In genomic region chr3:84305010-84305692, GRCm38 (mm10) we compare ENCODE assay signal across 8 mouse cellular contexts. TPM values are rescaled to one million over a fixed set of nuclear protein-coding genes. Genes with fewer than 3 reads are reported as not detected.
DNase-seq lines count a peak whose midpoint lies in the region; ATAC-seq and TF ChIP-seq lines count a peak whose summit lies in the region.

No protein-coding gene starts in this region.

- peak overlapping the region; percentile 92 for H3K4me2 ChIP-seq in heart, embryonic 12.5 days
- H3K4me2 ChIP-seq in heart, postnatal 0 days (ENCODE audit: low read depth, low read length) = peak overlapping the region; percentile 83
- peak overlapping the region; percentile 51 for H3K4me2 ChIP-seq in liver, embryonic 16.5 days (ENCODE audit: low read depth, low read length)
- H3K4me2 ChIP-seq in neural tube, embryonic 13.5 days = peak overlapping the region; percentile 78

- no peaks in the 10 kb centered on the region for H3K36me3 ChIP-seq in heart, embryonic 12.5 days
- no peaks in the 10 kb centered on the region for H3K36me3 ChIP-seq in heart, postnatal 0 days (replicated peaks; ENCODE audit: control insufficient read depth, insufficient read depth, low read length)
- H3K36me3 ChIP-seq in liver, embryonic 16.5 days (ENCODE audit: control insufficient read depth, insufficient read depth) = no peaks in the 10 kb centered on the region
- H3K36me3 ChIP-seq in neural tube, embryonic 13.5 days = no peaks in the 10 kb centered on the region

- no peak for ATAC-seq in heart, embryonic 12.5 days (ENCODE audit: insufficient number of reproducible peaks, low FRiP score)
- peak; percentile 83 for ATAC-seq in common myeloid progenitor, adult 5-6 weeks (replicated peaks; ENCODE audit: low read depth, poor library complexity, severe bottlenecking)
- ATAC-seq in heart, postnatal 0 days (ENCODE audit: insufficient read depth, low read depth) = no peak
- 0 out of 2 replicates have a peak, but pooled peaks have one; percentile 27 for ATAC-seq in liver, embryonic 16.5 days (ENCODE audit: low read depth)
- ATAC-seq in neural tube, embryonic 13.5 days (ENCODE audit: low read depth) = peak; percentile 94

- DNase-seq in heart, postnatal 10 days = no peak
- DNase-seq in heart, postnatal 0 days (ENCODE audit: low spot score) = no peak
- DNase-seq in layer of hippocampus, adult 2 months (ENCODE audit: low spot score in 2 of 2) = peak; percentile 63 to 83
- peak; percentile 74 to 77 for DNase-seq in thymus, postnatal 10 days (ENCODE audit: low spot score in 2 of 2)

- H3K27ac ChIP-seq in heart, embryonic 12.5 days (ENCODE audit: poor library complexity, severe bottlenecking) = no peak overlapping the region
- no peak overlapping the region for H3K27ac ChIP-seq in heart, postnatal 0 days (ENCODE audit: low read depth)
- peak overlapping the region; percentile 89 for H3K27ac ChIP-seq in layer of hippocampus, adult 2 months
- no peak overlapping the region for H3K27ac ChIP-seq in liver, embryonic 16.5 days (ENCODE audit: low read length)
- peak overlapping the region; percentile 90 for H3K27ac ChIP-seq in neural tube, embryonic 13.5 days (replicated peaks)

- intact Hi-C loops in heart, postnatal 10 days (cut with DNase I) = loop anchor here (10.0 kb wide), 1 partner anchor 390 kb away; no protein-coding TSS in a partner anchor

- peaks cover 56% of the 10 kb centered on the region for H3K27me3 ChIP-seq in heart, embryonic 12.5 days (replicated peaks)
- peaks cover 40% of the 10 kb centered on the region for H3K27me3 ChIP-seq in heart, postnatal 0 days (ENCODE audit: control insufficient read depth, insufficient read depth, low read length)
- H3K27me3 ChIP-seq in liver, embryonic 16.5 days (ENCODE audit: control insufficient read depth, insufficient read depth, low read depth, low read length) = peaks cover 32% of the 10 kb centered on the region
- no peaks in the 10 kb centered on the region for H3K27me3 ChIP-seq in neural tube, embryonic 13.5 days

- peak overlapping the region; percentile 32; the same call in 1 of the 2 replicates for H3K9ac ChIP-seq in heart, embryonic 12.5 days
- H3K9ac ChIP-seq in heart, postnatal 0 days (replicated peaks; ENCODE audit: low read depth, low read length) = no peak overlapping the region
- H3K9ac ChIP-seq in liver, embryonic 16.5 days (ENCODE audit: low read depth, low read length) = no peak overlapping the region
- H3K9ac ChIP-seq in neural tube, embryonic 13.5 days = peak overlapping the region; percentile 70

- WGBS in heart, embryonic 12.5 days = 1% methylated on average over 28 of the region's 28 CpGs
- WGBS in heart, postnatal 0 days = 4% methylated on average over 28 of the region's 28 CpGs
- WGBS in liver, embryonic 16.5 days (ENCODE audit: insufficient replicate concordance) = 2% methylated on average over 28 of the region's 28 CpGs
- under 1% methylated on average over 28 of the region's 28 CpGs for WGBS in neural tube, embryonic 13.5 days

- no peak for TF ChIP-seq CTCF in heart, postnatal 0 days (IDR thresholded peaks at IDR 0.05; ENCODE audit: low read depth)
- no peak for TF ChIP-seq CTCF in layer of hippocampus, adult 2 months (conservative IDR thresholded peaks at IDR 0.05)

- peak overlapping the region; percentile 52 for H3K4me3 ChIP-seq in heart, embryonic 12.5 days
- peak overlapping the region; percentile 49 for H3K4me3 ChIP-seq in heart, postnatal 0 days (ENCODE audit: low read depth, low read length)
- H3K4me3 ChIP-seq in layer of hippocampus, adult 2 months = peak overlapping the region; percentile 68
- peak overlapping the region; percentile 33 for H3K4me3 ChIP-seq in liver, embryonic 16.5 days (ENCODE audit: low read depth, low read length)
- peak overlapping the region; percentile 50 for H3K4me3 ChIP-seq in neural tube, embryonic 13.5 days

- H3K4me1 ChIP-seq in heart, embryonic 12.5 days (replicated peaks) = peaks cover 18% of the 10 kb centered on the region; the same call in 1 of the 2 replicates
- H3K4me1 ChIP-seq in heart, postnatal 0 days (ENCODE audit: control insufficient read depth, insufficient read depth) = peaks cover 13% of the 10 kb centered on the region
- H3K4me1 ChIP-seq in liver, embryonic 16.5 days (ENCODE audit: control insufficient read depth, low read depth, low read length) = peaks cover 2% of the 10 kb centered on the region; the same call in 1 of the 2 replicates
- H3K4me1 ChIP-seq in neural tube, embryonic 13.5 days (replicated peaks) = peaks cover 64% of the 10 kb centered on the region

- TF ChIP-seq EP300 in heart, postnatal 0 days (IDR thresholded peaks at IDR 0.05; ENCODE audit: low read depth) = no peak

- no peaks in the 10 kb centered on the region for H3K9me3 ChIP-seq in heart, embryonic 12.5 days (replicated peaks)
- no peaks in the 10 kb centered on the region for H3K9me3 ChIP-seq in heart, postnatal 0 days (replicated peaks; ENCODE audit: control insufficient read depth, low read length)
- H3K9me3 ChIP-seq in liver, embryonic 16.5 days (replicated peaks; ENCODE audit: control insufficient read depth, low read length) = no peaks in the 10 kb centered on the region
- H3K9me3 ChIP-seq in neural tube, embryonic 13.5 days = no peaks in the 10 kb centered on the region

RNA-seq across cellular contexts. Expression of gene Trim2, which starts 1.5 kb away (rescaled TPM):
- 9.0 and 10.1 TPM in 2 replicates for polyA plus RNA-seq in heart, embryonic 12.5 days (2016; fragmentation: Nextera tagmentation; extraction: Ambion mirVana)
- 1 to 10 TPM; 9.1 to 9.9 TPM for total RNA-seq in heart, postnatal 10 days (2021)
- total RNA-seq in common myeloid progenitor, adult 5-6 weeks (2017) = 1.7 and 3.0 TPM in 2 replicates
- total RNA-seq in heart, postnatal 0 days (2014; rRNA removed; ENCODE audit: low replicate concordance) = 6.1 and 11.0 TPM in 2 replicates
- polyA plus RNA-seq in heart, postnatal 0 days (2015; fragmentation: Nextera tagmentation; extraction: Ambion mirVana) = 4.9 and 6.0 TPM in 2 replicates
- total RNA-seq in layer of hippocampus, adult 2 months (2021) = 100 to 1,000 TPM; 409 to 447 TPM
- polyA plus RNA-seq in liver, embryonic 16.5 days (2015; fragmentation: Nextera tagmentation; extraction: Ambion mirVana) = 6.3 and 6.4 TPM in 2 replicates
- polyA plus RNA-seq in neural tube, embryonic 13.5 days (2015; fragmentation: Nextera tagmentation; extraction: Ambion mirVana) = 126 and 142 TPM in 2 replicates

Comparison
In these comparisons a context has a peak if more than half of its experiments do, and no peak if none do; other contexts are left out.
1. H3K9ac ChIP-seq: peak in heart, embryonic 12.5 days (single experiment) and neural tube, embryonic 13.5 days (single experiment); none in heart, postnatal 0 days (single experiment) and liver, embryonic 16.5 days (single experiment).
2. ATAC-seq: peak in common myeloid progenitor, adult 5-6 weeks (single experiment), liver, embryonic 16.5 days (single experiment) and neural tube, embryonic 13.5 days (single experiment); none in heart, embryonic 12.5 days (single experiment) and heart, postnatal 0 days (single experiment).
3. H3K27ac ChIP-seq: peak in layer of hippocampus, adult 2 months (single experiment) and neural tube, embryonic 13.5 days (single experiment); none in heart, embryonic 12.5 days (single experiment), heart, postnatal 0 days (single experiment) and liver, embryonic 16.5 days (single experiment).
4. DNase-seq: peak in layer of hippocampus, adult 2 months (2 of 2) and thymus, postnatal 10 days (2 of 2); none in heart, postnatal 10 days (0 of 2) and heart, postnatal 0 days (single experiment).
5. RNA of gene Trim2, which starts 1.5 kb away (total RNA-seq): 409 to 447 TPM in layer of hippocampus, adult 2 months; 9.1 to 9.9 TPM in heart, postnatal 10 days, 6.1 to 11.0 TPM in heart, postnatal 0 days and 1.7 to 3.0 TPM in common myeloid progenitor, adult 5-6 weeks; every median in the first group is over 10 times any median in the second.
6. Peak in every context shown above with its lines, with median percentiles within 50 percentile points of each other: H3K4me2 ChIP-seq and H3K4me3 ChIP-seq.